Mouse (Mus musculus): Measurements from ENCODE around the gene Osgep. TPM values are rescaled to one million over a fixed set of nuclear protein-coding genes. Genes with fewer than 3 reads are reported as not detected.

The Osgep gene
- total RNA-seq, 2 experiments from 2014 or later, result 45.3 to 63.1 TPM

- no peak for TF ChIP-seq CTCF (IDR thresholded peaks at IDR 0.05)
These were observed 29.3 kb downstream of the Osgep start for GRCm38 (mm10) chr14:50895407-50895806.

GRCm38 (mm10) chr14:50892541-50893459, 31.9 kb downstream of the Osgep start:
- TF ChIP-seq CTCF (IDR thresholded peaks at IDR 0.05), result no peak
- intact Hi-C loops (cut with DNase I), result loop anchor here (10.0 kb wide), 1 partner anchor 172 kb away; no protein-coding TSS in a partner anchor
- H3K4me3 ChIP-seq, result peak overlapping the region; percentile 28
- H3K27ac ChIP-seq, result peak overlapping the region; percentile 51
- peak; percentile 53 for DNase-seq

More at GRCm38 (mm10) chr14:50895407-50895806, 29.3 kb downstream of the Osgep start:
- DNase-seq, result no peak
- Histone ChIP-seq H3K27ac (peak overlapping the region; percentile 98), H3K4me3 (peak overlapping the region; percentile 85)
- intact Hi-C loops (cut with DNase I), result loop anchor here (10.0 kb wide), 1 partner anchor 169 kb away; no protein-coding TSS in a partner anchor

GRCm38 (mm10) chr14:50892091-50892490, 32.6 kb downstream of the Osgep start:
- DNase-seq, result no peak
- no peak overlapping the region for H3K27ac ChIP-seq
- no peak for TF ChIP-seq CTCF (IDR thresholded peaks at IDR 0.05)
- intact Hi-C loops (cut with DNase I), result loop anchor here (10.0 kb wide), 1 partner anchor 173 kb away; no protein-coding TSS in a partner anchor
- H3K4me3 ChIP-seq, result peak overlapping the region; percentile 28

DNA sequence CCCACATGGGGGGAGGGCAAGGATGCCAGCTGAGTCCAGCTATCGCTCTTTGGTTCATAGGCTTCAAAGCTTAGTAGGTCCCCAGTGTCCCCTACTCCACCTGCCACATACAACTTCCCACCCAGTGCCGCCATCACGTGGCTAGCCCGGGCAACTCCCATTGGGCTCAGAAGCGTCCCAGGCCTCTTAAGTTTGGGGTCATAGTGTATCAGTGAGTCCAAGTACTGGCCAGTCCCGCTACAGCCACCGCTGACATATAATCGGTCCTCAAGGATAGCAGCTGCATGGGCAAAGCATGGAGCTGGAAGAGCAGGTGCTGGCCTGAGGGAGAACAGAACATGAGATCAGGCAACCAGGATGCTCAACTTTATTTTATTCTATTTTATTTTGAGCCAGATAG, 33.1 kb downstream of the Osgep start:
- DNase-seq, result no peak
- intact Hi-C loops (cut with DNase I), result loop anchor here (10.0 kb wide), 1 partner anchor 173 kb away; no protein-coding TSS in a partner anchor
- Histone ChIP-seq H3K4me3 (no peak overlapping the region), H3K27ac (no peak overlapping the region)
- TF ChIP-seq CTCF (IDR thresholded peaks at IDR 0.05), result no peak

GRCm38 (mm10) chr14:50876236-50876950, 48.3 kb downstream of the Osgep start:
- H3K27ac ChIP-seq, result no peak overlapping the region
- intact Hi-C loops (cut with DNase I), result no loop called here
- DNase-seq, result no peak
- no peak for TF ChIP-seq CTCF (IDR thresholded peaks at IDR 0.05)
- no peak overlapping the region for H3K4me3 ChIP-seq

GRCm38 (mm10) chr14:50875591-50876230, 49.0 kb downstream of the Osgep start:
- Histone ChIP-seq H3K4me3 (no peak overlapping the region), H3K27ac (no peak overlapping the region)
- intact Hi-C loops (cut with DNase I), result no loop called here
- TF ChIP-seq CTCF (IDR thresholded peaks at IDR 0.05), result no peak
- DNase-seq, result no peak

- no peak for TF ChIP-seq CTCF (IDR thresholded peaks at IDR 0.05)
- Histone ChIP-seq H3K27ac (no peak overlapping the region), H3K4me3 (no peak overlapping the region)
- intact Hi-C loops (cut with DNase I), result no loop called here
- DNase-seq, result no peak
These were observed 49.5 kb downstream of the Osgep start for GRCm38 (mm10) chr14:50875175-50875574.

DNA sequence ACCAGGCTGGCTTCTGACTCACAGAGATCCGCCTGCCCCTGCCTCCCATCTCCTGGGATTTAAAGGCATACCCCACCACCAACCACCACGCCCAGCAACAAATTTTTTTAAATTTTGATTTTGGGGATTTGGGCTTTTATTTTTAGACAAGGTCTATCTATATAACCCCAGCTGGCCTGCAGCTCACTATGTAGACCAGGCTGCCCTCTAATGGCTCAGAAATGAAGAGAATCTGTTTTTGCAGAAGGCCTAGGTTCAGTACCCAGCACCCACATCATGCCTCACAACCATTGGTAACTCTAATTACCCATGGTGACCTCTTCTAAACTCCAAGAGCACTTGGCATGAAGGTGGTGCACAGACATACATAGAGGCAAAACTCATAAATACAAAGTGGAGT, 53.4 kb downstream of the Osgep start:
- peak overlapping the region; percentile 93 for H3K27ac ChIP-seq
- DNase-seq, result no peak
- intact Hi-C loops (cut with DNase I), result loop anchor here (5.0 kb wide), 1 partner anchor 64 kb away; the partner anchor contains the start of genes Ccnb1ip1 and Parp2
- TF ChIP-seq CTCF (IDR thresholded peaks at IDR 0.05), result no peak
- peak overlapping the region; percentile 86 for H3K4me3 ChIP-seq

DNA sequence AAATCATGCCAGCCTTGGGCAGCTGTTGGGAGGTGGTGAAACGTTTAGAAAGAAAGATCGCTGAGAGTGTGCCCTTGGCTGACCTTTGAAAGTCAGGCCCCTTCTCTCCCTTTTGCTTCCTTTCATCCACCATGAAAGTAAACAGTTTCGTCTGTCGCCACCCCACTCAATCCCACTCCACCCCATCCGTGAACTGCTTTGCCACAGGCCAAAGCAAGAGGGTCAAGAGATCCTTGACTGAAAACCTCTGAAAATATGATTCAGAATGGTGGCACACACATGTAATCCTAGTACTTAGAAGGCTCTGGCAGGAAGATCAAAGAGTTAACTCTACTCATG, 53.9 kb downstream of the Osgep start:
- Histone ChIP-seq H3K4me3 (peak overlapping the region; percentile 86), H3K27ac (peak overlapping the region; percentile 93)
- no peak for DNase-seq
- intact Hi-C loops (cut with DNase I), result loop anchor here (5.0 kb wide), 1 partner anchor 63 kb away; the partner anchor contains the start of genes Ccnb1ip1 and Parp2
- TF ChIP-seq CTCF (IDR thresholded peaks at IDR 0.05), result no peak

DNA sequence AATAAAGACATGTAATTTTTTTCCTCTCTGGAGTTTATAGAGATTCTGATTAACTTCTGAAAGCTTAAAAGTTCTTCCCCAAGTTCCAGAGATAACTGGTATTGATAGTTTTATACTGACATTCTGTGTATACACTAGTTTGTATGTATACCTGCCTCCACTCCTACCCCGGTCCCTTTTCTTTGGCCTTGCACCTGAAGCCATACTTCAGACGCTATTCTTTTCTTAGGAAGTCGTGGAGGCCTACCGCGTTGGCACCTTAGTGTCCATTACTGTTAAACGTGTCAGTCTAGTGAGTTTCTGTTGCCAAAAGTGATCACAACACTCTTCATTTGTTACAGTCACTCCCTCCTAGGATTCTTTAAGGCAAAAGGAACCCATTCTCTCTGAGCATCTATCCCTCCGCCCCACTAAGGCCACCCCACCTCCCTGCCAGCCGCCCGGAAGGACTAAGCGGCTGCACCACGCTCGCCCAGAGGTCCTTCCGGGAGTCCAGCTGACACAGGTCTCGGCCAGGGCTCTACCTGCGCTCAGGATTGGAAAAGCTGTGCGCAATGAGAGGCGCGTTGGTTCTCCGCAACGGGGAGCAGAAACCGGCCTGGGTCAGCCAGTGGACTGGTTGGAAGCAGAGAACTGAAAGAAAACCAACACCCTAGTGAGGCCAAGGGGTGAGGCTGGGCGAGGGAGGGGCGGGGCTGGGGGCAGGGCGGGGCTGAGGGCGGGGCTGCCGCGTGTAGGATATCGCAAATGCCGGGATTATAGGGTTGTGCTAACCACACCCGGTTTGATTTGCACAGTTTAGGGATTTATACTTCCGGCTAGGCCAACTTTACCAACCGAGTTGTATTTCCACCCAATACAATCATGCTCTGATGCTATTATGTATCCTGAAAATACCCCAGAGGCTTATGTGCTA, 54.5 kb downstream of the Osgep start, which contains the start of gene Tep1:
TSS of gene Tep1 (minus strand) at position 672 of the 916 bp plus-strand sequence.
- peak within 1 kb of the TSS; percentile 93 for H3K27ac ChIP-seq
- peak within 1 kb of the TSS; percentile 86 for H3K4me3 ChIP-seq
- DNase-seq, result peak; percentile 86
- intact Hi-C loops (cut with DNase I), result loop anchor here (5.0 kb wide), 1 partner anchor 63 kb away; the partner anchor contains the start of genes Ccnb1ip1 and Parp2
- TF ChIP-seq CTCF (IDR thresholded peaks at IDR 0.05), result no peak

GRCm38 (mm10) chr14:50868656-50869055, 56.0 kb downstream of the Osgep start:
- no peak for DNase-seq
- no peak overlapping the region for H3K27ac ChIP-seq
- no peak for TF ChIP-seq CTCF (IDR thresholded peaks at IDR 0.05)
- no peak overlapping the region for H3K4me3 ChIP-seq
- intact Hi-C loops (cut with DNase I), result no loop called here
